Mouse (Mus musculus): ENCODE data around the gene Gbx2. TPM values are rescaled to one million over a fixed set of nuclear protein-coding genes. Genes with fewer than 3 reads are reported as not detected.

Gene Gbx2
- polyA plus RNA-seq, 1 experiment = 7.1 TPM

- no peak for TF ChIP-seq POLR2A (IDR thresholded peaks at IDR 0.05; ENCODE audit: insufficient read depth, low read length)
- no peak for TF ChIP-seq CTCF (IDR thresholded peaks at IDR 0.05; ENCODE audit: low read depth, low read length)
- TF ChIP-seq EP300 (IDR thresholded peaks at IDR 0.05; ENCODE audit: insufficient read depth, low read depth, low read length) = no peak
- H3K27me3 ChIP-seq (ENCODE audit: control insufficient read depth, insufficient read depth, low read length, poor library complexity, severe bottlenecking) = no peaks in the 10 kb centered on the region
- H3K4me1 ChIP-seq (ENCODE audit: control insufficient read depth, insufficient read depth, low read length) = no peaks in the 10 kb centered on the region
- H3K36me3 ChIP-seq (ENCODE audit: control insufficient read depth, insufficient read depth, low read length, poor library complexity, severe bottlenecking) = no peaks in the 10 kb centered on the region
- H3K9ac ChIP-seq (ENCODE audit: low read depth, poor library complexity, severe bottlenecking) = no peak overlapping the region
- H3K27ac ChIP-seq (ENCODE audit: insufficient read depth, low read length) = no peak overlapping the region
- no peaks in the 10 kb centered on the region for H3K9me3 ChIP-seq (replicated peaks; ENCODE audit: control insufficient read depth, insufficient read depth, low read length, poor library complexity, severe bottlenecking)
- H3K4me3 ChIP-seq (ENCODE audit: low read depth, low read length) = no peak overlapping the region
Observed at GRCm38 (mm10) chr1:89969072-89969713, 38.2 kb upstream of the Gbx2 start.

- TF ChIP-seq CTCF (IDR thresholded peaks at IDR 0.05; ENCODE audit: low read depth, low read length) (no peak), POLR2A (IDR thresholded peaks at IDR 0.05; ENCODE audit: insufficient read depth, low read length) (no peak), EP300 (IDR thresholded peaks at IDR 0.05; ENCODE audit: insufficient read depth, low read depth, low read length) (no peak)
- Histone ChIP-seq H3K27me3 (ENCODE audit: control insufficient read depth, insufficient read depth, low read length, poor library complexity, severe bottlenecking) (no peaks in the 10 kb centered on the region), H3K9ac (ENCODE audit: low read depth, poor library complexity, severe bottlenecking) (peak overlapping the region; percentile 27), H3K4me3 (ENCODE audit: low read depth, low read length) (peak overlapping the region; percentile 89), H3K4me1 (ENCODE audit: control insufficient read depth, insufficient read depth, low read length) (no peaks in the 10 kb centered on the region), H3K27ac (ENCODE audit: insufficient read depth, low read length) (no peak overlapping the region), H3K36me3 (ENCODE audit: control insufficient read depth, insufficient read depth, low read length, poor library complexity, severe bottlenecking) (no peaks in the 10 kb centered on the region), H3K9me3 (replicated peaks; ENCODE audit: control insufficient read depth, insufficient read depth, low read length, poor library complexity, severe bottlenecking) (no peaks in the 10 kb centered on the region)
Observed at GRCm38 (mm10) chr1:89968111-89968851, 37.3 kb upstream of the Gbx2 start.

GRCm38 (mm10) chr1:89967585-89967984 lies 36.6 kb upstream of the Gbx2 start:
- 0 out of 2 replicates have a peak overlapping the region, but pooled peaks have one; percentile 27 for H3K9ac ChIP-seq (ENCODE audit: low read depth, poor library complexity, severe bottlenecking)
- peak overlapping the region; percentile 89 for H3K4me3 ChIP-seq (ENCODE audit: low read depth, low read length)
- no peaks in the 10 kb centered on the region for H3K9me3 ChIP-seq (replicated peaks; ENCODE audit: control insufficient read depth, insufficient read depth, low read length, poor library complexity, severe bottlenecking)
- peaks cover 3% of the 10 kb centered on the region for H3K4me1 ChIP-seq (ENCODE audit: control insufficient read depth, insufficient read depth, low read length)
- TF ChIP-seq CTCF (IDR thresholded peaks at IDR 0.05; ENCODE audit: low read depth, low read length) (no peak), POLR2A (IDR thresholded peaks at IDR 0.05; ENCODE audit: insufficient read depth, low read length) (no peak), EP300 (IDR thresholded peaks at IDR 0.05; ENCODE audit: insufficient read depth, low read depth, low read length) (no peak)
- no peak overlapping the region for H3K27ac ChIP-seq (ENCODE audit: insufficient read depth, low read length)
- no peaks in the 10 kb centered on the region for H3K27me3 ChIP-seq (ENCODE audit: control insufficient read depth, insufficient read depth, low read length, poor library complexity, severe bottlenecking)
- H3K36me3 ChIP-seq (ENCODE audit: control insufficient read depth, insufficient read depth, low read length, poor library complexity, severe bottlenecking) = no peaks in the 10 kb centered on the region

- TF ChIP-seq CTCF (IDR thresholded peaks at IDR 0.05; ENCODE audit: low read depth, low read length) (no peak), EP300 (IDR thresholded peaks at IDR 0.05; ENCODE audit: insufficient read depth, low read depth, low read length) (no peak), POLR2A (IDR thresholded peaks at IDR 0.05; ENCODE audit: insufficient read depth, low read length) (no peak)
- peaks cover 6% of the 10 kb centered on the region for H3K4me1 ChIP-seq (ENCODE audit: control insufficient read depth, insufficient read depth, low read length)
- H3K27me3 ChIP-seq (ENCODE audit: control insufficient read depth, insufficient read depth, low read length, poor library complexity, severe bottlenecking) = no peaks in the 10 kb centered on the region
- H3K27ac ChIP-seq (ENCODE audit: insufficient read depth, low read length) = no peak overlapping the region
- no peak overlapping the region for H3K9ac ChIP-seq (ENCODE audit: low read depth, poor library complexity, severe bottlenecking)
- no peak overlapping the region for H3K4me3 ChIP-seq (ENCODE audit: low read depth, low read length)
- no peaks in the 10 kb centered on the region for H3K36me3 ChIP-seq (ENCODE audit: control insufficient read depth, insufficient read depth, low read length, poor library complexity, severe bottlenecking)
- H3K9me3 ChIP-seq (replicated peaks; ENCODE audit: control insufficient read depth, insufficient read depth, low read length, poor library complexity, severe bottlenecking) = no peaks in the 10 kb centered on the region
Observed at GRCm38 (mm10) chr1:89964426-89964825, 33.4 kb upstream of the Gbx2 start.

- Histone ChIP-seq H3K9me3 (replicated peaks; ENCODE audit: control insufficient read depth, insufficient read depth, low read length, poor library complexity, severe bottlenecking) (no peaks in the 10 kb centered on the region), H3K4me3 (ENCODE audit: low read depth, low read length) (no peak overlapping the region), H3K36me3 (ENCODE audit: control insufficient read depth, insufficient read depth, low read length, poor library complexity, severe bottlenecking) (no peaks in the 10 kb centered on the region), H3K27me3 (ENCODE audit: control insufficient read depth, insufficient read depth, low read length, poor library complexity, severe bottlenecking) (no peaks in the 10 kb centered on the region), H3K4me1 (ENCODE audit: control insufficient read depth, insufficient read depth, low read length) (peaks cover 6% of the 10 kb centered on the region), H3K9ac (ENCODE audit: low read depth, poor library complexity, severe bottlenecking) (no peak overlapping the region), H3K27ac (ENCODE audit: insufficient read depth, low read length) (no peak overlapping the region)
- TF ChIP-seq POLR2A (IDR thresholded peaks at IDR 0.05; ENCODE audit: insufficient read depth, low read length) = no peak
- no peak for TF ChIP-seq CTCF (IDR thresholded peaks at IDR 0.05; ENCODE audit: low read depth, low read length)
- no peak for TF ChIP-seq EP300 (IDR thresholded peaks at IDR 0.05; ENCODE audit: insufficient read depth, low read depth, low read length)
Observed at GRCm38 (mm10) chr1:89963296-89963695, 32.3 kb upstream of the Gbx2 start.

- Histone ChIP-seq H3K9me3 (replicated peaks; ENCODE audit: control insufficient read depth, insufficient read depth, low read length, poor library complexity, severe bottlenecking) (no peaks in the 10 kb centered on the region), H3K4me1 (ENCODE audit: control insufficient read depth, insufficient read depth, low read length) (peaks cover 6% of the 10 kb centered on the region), H3K27me3 (ENCODE audit: control insufficient read depth, insufficient read depth, low read length, poor library complexity, severe bottlenecking) (no peaks in the 10 kb centered on the region), H3K27ac (ENCODE audit: insufficient read depth, low read length) (no peak overlapping the region), H3K36me3 (ENCODE audit: control insufficient read depth, insufficient read depth, low read length, poor library complexity, severe bottlenecking) (no peaks in the 10 kb centered on the region), H3K4me3 (ENCODE audit: low read depth, low read length) (no peak overlapping the region), H3K9ac (ENCODE audit: low read depth, poor library complexity, severe bottlenecking) (no peak overlapping the region)
- no peak for TF ChIP-seq EP300 (IDR thresholded peaks at IDR 0.05; ENCODE audit: insufficient read depth, low read depth, low read length)
- no peak for TF ChIP-seq CTCF (IDR thresholded peaks at IDR 0.05; ENCODE audit: low read depth, low read length)
- no peak for TF ChIP-seq POLR2A (IDR thresholded peaks at IDR 0.05; ENCODE audit: insufficient read depth, low read length)
Observed at GRCm38 (mm10) chr1:89962092-89962491, 31.1 kb upstream of the Gbx2 start.
